Mouse (Mus musculus) olfactory bulb, adult 2 months (tissue): ENCODE measurements around the gene Etl4. TPM values are rescaled to one million over a fixed set of nuclear protein-coding genes. Genes with fewer than 3 reads are reported as not detected.

Experiments
- H3K27ac ChIP-seq: fragments of 200-500 bp; 2 replicates; pipeline ENCODE4 v1.5.1; 2012; ENCODE audit warnings: low read depth, low read length; ENCODE audit not compliant: insufficient read depth
- H3K4me1 ChIP-seq: fragments of 200-500 bp; 2 replicates; pipeline ENCODE4 v1.6.1; 2012; ENCODE audit warnings: low read length; ENCODE audit not compliant: control insufficient read depth, insufficient read depth
- H3K4me3 ChIP-seq: fragments of 200-500 bp; 2 replicates; pipeline ENCODE4 v1.5.1; 2012; ENCODE audit warnings: mild to moderate bottlenecking, low read depth, low read length, moderate library complexity; ENCODE audit not compliant: insufficient read depth
- CTCF ChIP-seq: fragments of 200-500 bp; IDR thresholded peaks from 2 replicates; pipeline ENCODE4 v1.5.1; 2012; ENCODE audit warnings: low read depth, mild to moderate bottlenecking, low read length, moderate library complexity; ENCODE audit not compliant: insufficient read depth
- POLR2A ChIP-seq: fragments of 200-500 bp; IDR thresholded peaks from 2 replicates; pipeline ENCODE4 v1.6.1; 2012; ENCODE audit warnings: mild to moderate bottlenecking, low read depth, low read length, moderate library complexity; ENCODE audit not compliant: insufficient read depth
- WGBS: fragments of 180-500 bp; shearing (Covaris S2); methylation state at CpG from one replicate; pipeline ENCODE4 v1.1.7; 2018; 5-methylcytosine and 5-hydroxymethylcytosine counted together
- polyA plus RNA-seq: library from polyadenylated mRNA; stranded (reverse); fragments of >200 nt; gene quantifications from 2 replicates; pipeline ENCODE4 v1.2.4, GENCODE M21; 2012; ENCODE audit warnings: low replicate concordance; ENCODE audit not compliant: missing spikeins, insufficient read depth, insufficient read length

Etl4 gene
- polyA plus RNA-seq, 1 experiment, result not detected

DNA sequence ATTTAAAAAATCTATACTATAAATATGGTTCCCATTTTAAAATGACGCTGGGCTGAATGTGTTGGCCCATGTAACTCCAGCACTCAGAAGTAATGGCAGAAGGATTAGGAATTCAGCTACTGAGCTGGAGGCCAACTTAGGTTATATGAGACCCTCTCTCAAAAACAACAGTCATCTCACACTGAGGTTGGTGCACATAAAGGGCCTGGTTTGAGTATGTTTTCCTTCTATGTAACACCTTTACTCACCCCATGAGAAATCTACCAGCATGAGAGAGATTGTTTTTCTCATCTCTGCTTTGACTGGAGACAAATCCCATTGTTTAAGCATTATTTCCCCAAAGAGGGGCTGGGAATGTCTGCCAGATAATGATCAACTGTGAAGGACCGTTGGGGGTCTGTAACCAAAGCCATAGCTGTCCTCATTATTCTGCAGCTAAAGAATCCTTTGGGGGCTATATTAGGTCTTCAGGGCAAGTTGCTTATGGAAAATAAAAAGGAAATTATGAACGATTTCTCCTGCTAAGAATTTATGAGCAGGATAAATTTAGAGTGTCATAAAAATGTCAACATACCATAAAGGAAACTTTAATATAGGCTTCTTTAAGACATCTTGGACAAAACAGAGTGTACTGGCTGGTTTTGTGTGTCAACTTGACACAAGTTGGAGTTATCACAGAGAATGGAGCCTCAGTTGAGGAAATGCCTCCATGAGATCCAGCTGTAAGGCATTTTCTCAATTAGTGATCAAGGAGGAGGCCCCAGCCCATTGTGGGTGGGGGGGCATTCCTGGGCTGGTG lies 922.2 kb downstream of the Etl4 start:
- TF ChIP-seq POLR2A (no peak), CTCF (no peak)
- Histone ChIP-seq H3K27ac (no peak overlapping the region), H3K4me1 (no peaks in the 10 kb centered on the region), H3K4me3 (no peak overlapping the region)
- WGBS, result 88% methylated on average over 3 of the region's 3 CpGs

DNA sequence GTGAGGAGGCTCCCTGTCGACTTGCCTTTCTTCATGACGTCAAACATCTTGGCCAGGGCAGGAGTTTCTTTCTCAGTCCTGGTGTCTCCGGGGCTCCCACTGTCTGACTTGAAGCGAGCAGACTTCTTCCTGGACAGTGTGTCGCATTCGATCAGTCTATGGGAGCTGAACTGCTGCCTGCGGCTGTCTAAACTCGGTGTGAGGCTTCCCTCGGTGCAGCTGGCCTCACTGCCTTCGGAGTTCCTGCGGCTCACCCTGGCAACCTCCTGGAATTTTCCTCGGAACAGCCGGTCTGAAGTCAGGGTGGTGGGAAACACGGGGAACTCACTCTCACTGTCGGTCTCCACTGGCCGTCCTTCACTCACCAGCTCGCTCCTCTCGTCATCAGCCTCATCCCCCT lies 939.8 kb downstream of the Etl4 start:
- Histone ChIP-seq H3K4me1 (peaks cover 3% of the 10 kb centered on the region; the same call in 1 of the 2 replicates), H3K27ac (no peak overlapping the region), H3K4me3 (no peak overlapping the region)
- WGBS, result 74% methylated on average over 18 of the region's 18 CpGs
- TF ChIP-seq CTCF (no peak), POLR2A (no peak)
